Mouse (Mus musculus): Measurements from ENCODE around the gene Kmt5c. TPM values are rescaled to one million over a fixed set of nuclear protein-coding genes. Genes with fewer than 3 reads are reported as not detected.

Gene Kmt5c
- polyA plus RNA-seq, 1 experiment, result 15.9 TPM

DNA sequence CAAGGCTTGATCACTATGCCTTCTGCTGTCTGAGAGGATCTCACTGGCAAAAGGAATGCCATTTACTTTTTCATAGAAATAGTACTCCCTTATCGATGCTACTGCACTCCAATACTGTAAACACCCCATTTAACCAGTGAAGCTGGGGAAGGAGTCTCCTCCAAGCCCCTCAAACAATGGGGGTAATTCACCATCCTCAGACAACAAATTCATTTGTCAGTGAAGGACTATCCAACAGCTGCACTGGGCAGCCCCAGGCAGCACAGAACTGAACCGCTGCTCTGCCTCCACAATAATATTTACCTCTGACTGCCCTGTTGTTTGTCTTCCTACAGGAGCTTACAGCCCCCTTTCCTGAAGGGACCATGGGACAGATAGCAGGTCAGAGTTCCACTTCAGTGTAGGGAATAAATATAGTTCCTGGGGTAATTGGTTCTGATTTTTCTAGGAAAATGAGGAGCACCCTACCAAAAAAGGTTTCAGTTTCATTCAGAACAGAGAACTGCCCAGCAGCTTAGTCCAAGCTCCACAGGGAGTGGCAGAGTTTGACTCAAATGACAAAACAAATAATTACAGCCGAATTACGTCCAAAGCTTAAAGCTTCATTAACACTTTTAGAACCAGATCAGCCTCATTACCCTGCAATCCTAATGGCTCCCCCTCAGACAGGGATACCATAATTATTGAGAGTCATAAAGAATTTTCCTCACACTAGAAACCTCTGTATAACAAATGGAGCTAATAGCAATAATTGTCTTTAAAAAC, 25.2 kb downstream of the Kmt5c start:
- TF ChIP-seq CTCF (IDR thresholded peaks at IDR 0.05; ENCODE audit: borderline replicate concordance, insufficient read depth, low read length) (no peak), POLR2A (IDR thresholded peaks at IDR 0.05; ENCODE audit: low read depth, low read length) (no peak)
- no peaks in the 10 kb centered on the region for H3K4me1 ChIP-seq (ENCODE audit: control insufficient read depth, insufficient read depth, low read length)
- no peak overlapping the region for H3K4me3 ChIP-seq (ENCODE audit: insufficient read depth, low read length)
- H3K27ac ChIP-seq (ENCODE audit: insufficient read depth, low read length), result no peak overlapping the region

DNA sequence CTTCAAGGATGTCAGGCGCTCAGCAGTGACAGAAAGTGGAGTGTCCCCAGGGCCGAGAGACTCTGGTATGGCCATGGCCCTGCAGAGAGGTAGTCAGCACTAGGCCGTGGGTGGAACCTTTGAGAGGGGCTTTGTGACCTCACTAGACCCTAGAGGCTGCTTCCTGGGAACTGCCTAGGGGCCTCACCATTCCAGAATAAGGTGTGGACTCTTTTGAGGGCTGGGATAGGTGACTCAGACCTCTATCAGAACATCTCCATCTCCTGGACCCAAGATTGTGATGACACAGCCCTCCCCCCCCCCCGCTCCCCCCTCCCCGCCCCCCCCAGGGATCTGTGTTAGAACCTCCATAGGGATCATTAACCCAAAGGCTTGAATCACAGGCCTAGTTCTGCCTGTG, 31.3 kb downstream of the Kmt5c start, which contains the start of gene Fam71e2:
Gene Fam71e2, minus strand, starts transcription at position 101 of the 400 bp plus-strand sequence.
- Histone ChIP-seq H3K27ac (ENCODE audit: insufficient read depth, low read length) (no peak within 1 kb of the TSS), H3K4me3 (ENCODE audit: insufficient read depth, low read length) (no peak within 1 kb of the TSS), H3K4me1 (ENCODE audit: control insufficient read depth, insufficient read depth, low read length) (no peaks in the 10 kb centered on the region)
- TF ChIP-seq CTCF (IDR thresholded peaks at IDR 0.05; ENCODE audit: borderline replicate concordance, insufficient read depth, low read length), result no peak
- no peak for TF ChIP-seq POLR2A (IDR thresholded peaks at IDR 0.05; ENCODE audit: low read depth, low read length)

- Histone ChIP-seq H3K4me1 (ENCODE audit: control insufficient read depth, insufficient read depth, low read length) (peaks cover 7% of the 10 kb centered on the region), H3K4me3 (ENCODE audit: insufficient read depth, low read length) (no peak overlapping the region), H3K27ac (ENCODE audit: insufficient read depth, low read length) (no peak overlapping the region)
- TF ChIP-seq POLR2A (IDR thresholded peaks at IDR 0.05; ENCODE audit: low read depth, low read length) (no peak), CTCF (IDR thresholded peaks at IDR 0.05; ENCODE audit: borderline replicate concordance, insufficient read depth, low read length) (no peak)
Measured at GRCm38 (mm10) chr7:4776131-4776530, 36.2 kb downstream of the Kmt5c start.

DNA sequence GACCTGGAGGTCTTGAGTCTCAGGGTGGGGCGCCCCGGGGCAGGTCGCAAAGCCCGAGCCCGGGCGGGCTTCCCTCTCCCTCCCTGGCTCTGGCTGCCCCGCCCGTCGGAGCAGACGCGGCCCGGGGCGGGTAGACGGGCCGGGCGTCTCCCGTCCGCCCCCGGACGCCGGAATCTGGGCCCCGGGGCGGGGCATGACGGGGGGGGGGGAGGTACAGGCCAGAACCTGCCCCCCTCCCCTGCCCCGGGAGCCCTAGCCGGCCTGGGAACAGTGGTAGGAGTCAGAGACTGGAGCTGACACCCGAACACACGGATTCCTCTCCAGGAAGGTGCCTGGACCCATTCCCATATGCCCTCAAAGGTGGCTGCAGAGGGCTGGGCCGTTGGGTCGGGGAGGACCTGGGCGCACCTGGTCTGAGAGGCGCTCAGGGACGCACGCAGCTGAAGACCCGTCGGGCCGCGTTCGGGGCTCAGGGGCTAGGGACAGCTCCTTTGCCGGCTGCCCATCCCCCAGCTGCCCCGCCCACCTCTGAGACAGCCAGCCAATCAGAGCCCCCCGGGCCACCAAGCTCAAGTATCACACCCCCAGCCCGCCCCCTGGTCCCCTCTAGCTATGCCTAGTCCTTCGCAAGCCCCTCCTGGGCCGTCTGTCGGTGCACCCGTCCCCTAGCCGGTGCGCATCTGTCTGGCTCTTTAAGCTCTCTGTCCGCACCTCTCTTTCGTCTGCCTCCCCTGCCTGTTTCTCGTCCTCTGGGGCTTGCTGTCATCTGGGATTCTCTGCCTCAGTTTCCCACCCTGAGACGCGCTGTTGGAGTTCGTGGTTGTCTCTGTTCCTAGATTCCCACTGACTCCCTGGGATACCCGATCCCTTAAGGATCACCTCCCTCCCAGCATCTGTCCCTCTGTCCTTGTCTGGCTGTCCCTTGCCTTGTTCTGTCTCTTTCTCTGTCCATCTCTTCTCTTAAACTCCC, 37.2 kb downstream of the Kmt5c start:
- H3K4me1 ChIP-seq (ENCODE audit: control insufficient read depth, insufficient read depth, low read length), result peaks cover 7% of the 10 kb centered on the region
- peak overlapping the region; percentile 53; the same call in 1 of the 2 replicates for H3K27ac ChIP-seq (ENCODE audit: insufficient read depth, low read length)
- peak overlapping the region; percentile 48 for H3K4me3 ChIP-seq (ENCODE audit: insufficient read depth, low read length)
- TF ChIP-seq POLR2A (IDR thresholded peaks at IDR 0.05; ENCODE audit: low read depth, low read length), result peak; percentile 44
- TF ChIP-seq CTCF (IDR thresholded peaks at IDR 0.05; ENCODE audit: borderline replicate concordance, insufficient read depth, low read length), result no peak

GRCm38 (mm10) chr7:4777851-4778637, 38.1 kb downstream of the Kmt5c start:
- TF ChIP-seq CTCF (IDR thresholded peaks at IDR 0.05; ENCODE audit: borderline replicate concordance, insufficient read depth, low read length) (no peak), POLR2A (IDR thresholded peaks at IDR 0.05; ENCODE audit: low read depth, low read length) (no peak; the same call in 1 of the 2 replicates)
- Histone ChIP-seq H3K4me1 (ENCODE audit: control insufficient read depth, insufficient read depth, low read length) (peaks cover 7% of the 10 kb centered on the region), H3K4me3 (ENCODE audit: insufficient read depth, low read length) (peak overlapping the region; percentile 26), H3K27ac (ENCODE audit: insufficient read depth, low read length) (peak overlapping the region; percentile 10; the same call in 1 of the 2 replicates)

GRCm38 (mm10) chr7:4779921-4780320, 40.0 kb downstream of the Kmt5c start:
- H3K27ac ChIP-seq (ENCODE audit: insufficient read depth, low read length), result no peak overlapping the region

DNA sequence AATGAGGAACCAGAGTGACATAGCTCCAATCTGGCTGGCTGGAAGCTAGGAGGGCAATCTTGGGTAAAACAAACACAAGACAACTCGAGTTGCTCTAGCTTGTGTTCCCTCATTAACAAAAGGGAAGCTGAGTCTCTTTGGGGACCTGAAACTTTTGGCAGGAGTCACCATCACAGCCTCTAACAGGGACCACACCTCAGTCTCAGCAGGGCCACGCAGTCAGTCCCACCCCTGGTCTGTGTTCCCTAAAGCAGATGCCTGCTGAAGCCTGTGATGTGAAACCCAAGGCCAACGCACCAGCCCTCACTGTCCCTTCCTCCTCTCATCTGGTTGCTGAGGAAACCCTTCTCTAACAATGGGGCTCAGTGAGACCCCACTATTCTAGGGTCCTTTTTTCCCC, 42.2 kb downstream of the Kmt5c start:
- TF ChIP-seq POLR2A (IDR thresholded peaks at IDR 0.05; ENCODE audit: low read depth, low read length) (no peak), CTCF (IDR thresholded peaks at IDR 0.05; ENCODE audit: borderline replicate concordance, insufficient read depth, low read length) (no peak)
- Histone ChIP-seq H3K4me1 (ENCODE audit: control insufficient read depth, insufficient read depth, low read length) (peaks cover 7% of the 10 kb centered on the region), H3K4me3 (ENCODE audit: insufficient read depth, low read length) (no peak overlapping the region), H3K27ac (ENCODE audit: insufficient read depth, low read length) (no peak overlapping the region)

More at GRCm38 (mm10) chr7:4779921-4780320, 40.0 kb downstream of the Kmt5c start:
- no peak overlapping the region for H3K4me3 ChIP-seq (ENCODE audit: insufficient read depth, low read length)
- no peak for TF ChIP-seq POLR2A (IDR thresholded peaks at IDR 0.05; ENCODE audit: low read depth, low read length)
- TF ChIP-seq CTCF (IDR thresholded peaks at IDR 0.05; ENCODE audit: borderline replicate concordance, insufficient read depth, low read length), result no peak
- peaks cover 7% of the 10 kb centered on the region for H3K4me1 ChIP-seq (ENCODE audit: control insufficient read depth, insufficient read depth, low read length)

GRCm38 (mm10) chr7:4782759-4783158, 42.8 kb downstream of the Kmt5c start, which contains the start of the genes Il11 and Tmem190:
Gene Il11, minus strand, starts transcription at chr7:4782859.
Gene Tmem190, plus strand, starts transcription at chr7:4782937.
- TF ChIP-seq CTCF (IDR thresholded peaks at IDR 0.05; ENCODE audit: borderline replicate concordance, insufficient read depth, low read length), result no peak
- no peak for TF ChIP-seq POLR2A (IDR thresholded peaks at IDR 0.05; ENCODE audit: low read depth, low read length)
- Histone ChIP-seq H3K4me3 (ENCODE audit: insufficient read depth, low read length) (no peak within 1 kb of the TSS), H3K4me1 (ENCODE audit: control insufficient read depth, insufficient read depth, low read length) (peaks cover 3% of the 10 kb centered on the region), H3K27ac (ENCODE audit: insufficient read depth, low read length) (no peak within 1 kb of the TSS)

Data from embryonic fibroblast, embryonic 13.5 days (primary cell).